Mouse (Mus musculus) embryonic facial prominence, embryonic 12.5 days (tissue): Measurements from ENCODE around the gene Eya3. TPM values are rescaled to one million over a fixed set of nuclear protein-coding genes. Genes with fewer than 3 reads are reported as not detected.

Experiments used
- ATAC-seq: fragments of 200-750 bp; cut with Nextera tagmentation; 2 replicates; pipeline ENCODE4 v1.8.0; 2017; ENCODE audit not compliant: insufficient number of reproducible peaks, insufficient read depth, low FRiP score, low TSS enrichment
- H3K27ac ChIP-seq: fragments of 300-500 bp; sonication (generic); 2 replicates; pipeline ENCODE4 v1.5.1; 2016; ENCODE audit warnings: mild to moderate bottlenecking
- H3K27me3 ChIP-seq: fragments of 300-500 bp; sonication (generic); 2 replicates; pipeline ENCODE4 v1.6.1; 2016; ENCODE audit warnings: mild to moderate bottlenecking, moderate library complexity
- H3K36me3 ChIP-seq: fragments of 300-500 bp; sonication (generic); 2 replicates; pipeline ENCODE4 v1.6.1; 2016; ENCODE audit warnings: mild to moderate bottlenecking
- H3K4me1 ChIP-seq: fragments of 300-500 bp; sonication (generic); 2 replicates; pipeline ENCODE4 v1.6.1; 2016
- H3K4me2 ChIP-seq: fragments of 300-500 bp; sonication (generic); replicated peaks from 2 replicates; pipeline ENCODE4 v1.6.1; 2016; ENCODE audit warnings: mild to moderate bottlenecking, moderate library complexity
- H3K4me3 ChIP-seq: fragments of 300-500 bp; sonication (generic); 2 replicates; pipeline ENCODE4 v1.5.1; 2016; ENCODE audit warnings: mild to moderate bottlenecking
- H3K9ac ChIP-seq: fragments of 300-500 bp; sonication (generic); 2 replicates; pipeline ENCODE4 v1.6.1; 2016; ENCODE audit warnings: mild to moderate bottlenecking, moderate library complexity
- H3K9me3 ChIP-seq: fragments of 300-500 bp; sonication (generic); 2 replicates; pipeline ENCODE4 v1.6.1; 2016; ENCODE audit warnings: mild to moderate bottlenecking, moderate library complexity
- WGBS: fragments of 180-500 bp; shearing (Covaris S2); methylation state at CpG from one replicate; pipeline ENCODE4 v1.1.7; 2016; 5-methylcytosine and 5-hydroxymethylcytosine counted together
- polyA plus RNA-seq: library from polyadenylated mRNA; unstranded; fragments of >200 nt; fragmentation: Nextera tagmentation; extraction: Ambion mirVana; gene quantifications from 2 replicates; pipeline ENCODE4 v1.2.1, GENCODE M21; 2016

Eya3 gene
- polyA plus RNA-seq, 1 experiment from 2014 or later, result 35.8 TPM

- peaks cover 5% of the 10 kb centered on the region; the same call in 1 of the 2 replicates for H3K36me3 ChIP-seq
- H3K27me3 ChIP-seq, result no peaks in the 10 kb centered on the region
- H3K4me3 ChIP-seq, result no peak overlapping the region
- ATAC-seq, result no peak
- H3K4me1 ChIP-seq, result no peaks in the 10 kb centered on the region
- no peak overlapping the region for H3K4me2 ChIP-seq
- H3K9ac ChIP-seq, result no peak overlapping the region
- H3K9me3 ChIP-seq, result no peaks in the 10 kb centered on the region
- 77% methylated on average over 6 of the region's 6 CpGs for WGBS
- no peak overlapping the region for H3K27ac ChIP-seq
Measured at GRCm38 (mm10) chr4:132649271-132649999, 10.6 kb downstream of the Eya3 start.

- H3K4me1 ChIP-seq, result no peaks in the 10 kb centered on the region
- no peak overlapping the region for H3K4me3 ChIP-seq
- 47% methylated on average over 4 of the region's 4 CpGs for WGBS
- no peak overlapping the region for H3K4me2 ChIP-seq
- H3K36me3 ChIP-seq, result 0 out of 2 replicates have a peak, but pooled peaks cover 3% of the 10 kb centered on the region
- no peaks in the 10 kb centered on the region for H3K9me3 ChIP-seq
- no peak overlapping the region for H3K27ac ChIP-seq
- H3K9ac ChIP-seq, result no peak overlapping the region
- H3K27me3 ChIP-seq, result no peaks in the 10 kb centered on the region
- ATAC-seq, result no peak
Measured at GRCm38 (mm10) chr4:132652842-132653241, 14.1 kb downstream of the Eya3 start.

GRCm38 (mm10) chr4:132653799-132654198 lies 15.0 kb downstream of the Eya3 start:
- Histone ChIP-seq H3K27ac (no peak overlapping the region), H3K4me3 (no peak overlapping the region), H3K9me3 (no peaks in the 10 kb centered on the region), H3K4me1 (no peaks in the 10 kb centered on the region), H3K27me3 (no peaks in the 10 kb centered on the region), H3K4me2 (no peak overlapping the region), H3K36me3 (0 out of 2 replicates have a peak, but pooled peaks cover 6% of the 10 kb centered on the region), H3K9ac (no peak overlapping the region)
- ATAC-seq, result no peak
- WGBS, result 79% methylated on average over 3 of the region's 3 CpGs

GRCm38 (mm10) chr4:132655290-132655689 lies 16.5 kb downstream of the Eya3 start:
- Histone ChIP-seq H3K9me3 (no peaks in the 10 kb centered on the region), H3K27ac (no peak overlapping the region), H3K4me1 (no peaks in the 10 kb centered on the region), H3K4me3 (no peak overlapping the region), H3K4me2 (no peak overlapping the region), H3K36me3 (0 out of 2 replicates have a peak, but pooled peaks cover 15% of the 10 kb centered on the region), H3K27me3 (no peaks in the 10 kb centered on the region), H3K9ac (no peak overlapping the region)
- ATAC-seq, result no peak
- 79% methylated on average over 5 of the region's 5 CpGs for WGBS

- Histone ChIP-seq H3K4me3 (no peak overlapping the region), H3K4me2 (no peak overlapping the region), H3K9ac (no peak overlapping the region), H3K9me3 (no peaks in the 10 kb centered on the region), H3K36me3 (peaks cover 30% of the 10 kb centered on the region; the same call in 1 of the 2 replicates), H3K27ac (no peak overlapping the region), H3K27me3 (no peaks in the 10 kb centered on the region), H3K4me1 (no peaks in the 10 kb centered on the region)
- 76% methylated on average over 7 of the region's 7 CpGs for whole genome bisulfite sequencing
- no peak for ATAC-seq
Measured at GRCm38 (mm10) chr4:132659106-132659505, 20.3 kb downstream of the Eya3 start.

GRCm38 (mm10) chr4:132672697-132673096 lies 33.9 kb downstream of the Eya3 start:
- Histone ChIP-seq H3K4me2 (no peak overlapping the region), H3K4me1 (no peaks in the 10 kb centered on the region), H3K27me3 (no peaks in the 10 kb centered on the region), H3K27ac (no peak overlapping the region), H3K4me3 (no peak overlapping the region), H3K9ac (no peak overlapping the region), H3K9me3 (no peaks in the 10 kb centered on the region), H3K36me3 (peaks cover 58% of the 10 kb centered on the region)
- WGBS, result 94% methylated on average over 5 of the region's 5 CpGs
- no peak for ATAC-seq

- no peak overlapping the region for H3K4me2 ChIP-seq
- H3K9ac ChIP-seq, result no peak overlapping the region
- no peak for ATAC-seq
- no peak overlapping the region for H3K4me3 ChIP-seq
- H3K36me3 ChIP-seq, result peaks cover 59% of the 10 kb centered on the region
- no peaks in the 10 kb centered on the region for H3K27me3 ChIP-seq
- H3K27ac ChIP-seq, result no peak overlapping the region
- H3K9me3 ChIP-seq, result no peaks in the 10 kb centered on the region
- WGBS, result 85% methylated on average over 7 of the region's 7 CpGs
- no peaks in the 10 kb centered on the region for H3K4me1 ChIP-seq
Measured at GRCm38 (mm10) chr4:132676771-132677539, 38.2 kb downstream of the Eya3 start.

GRCm38 (mm10) chr4:132689634-132690033 lies 50.8 kb downstream of the Eya3 start:
- Histone ChIP-seq H3K36me3 (peaks cover 45% of the 10 kb centered on the region), H3K9me3 (no peaks in the 10 kb centered on the region), H3K4me1 (no peaks in the 10 kb centered on the region), H3K4me3 (no peak overlapping the region), H3K27me3 (no peaks in the 10 kb centered on the region), H3K27ac (no peak overlapping the region), H3K4me2 (no peak overlapping the region), H3K9ac (no peak overlapping the region)
- WGBS, result 77% methylated on average over 2 of the region's 2 CpGs
- no peak for ATAC-seq

GRCm38 (mm10) chr4:132693366-132693765 lies 54.6 kb downstream of the Eya3 start:
- Histone ChIP-seq H3K4me1 (no peaks in the 10 kb centered on the region), H3K27me3 (no peaks in the 10 kb centered on the region), H3K9me3 (no peaks in the 10 kb centered on the region), H3K4me3 (no peak overlapping the region), H3K27ac (no peak overlapping the region), H3K4me2 (no peak overlapping the region), H3K9ac (no peak overlapping the region), H3K36me3 (peaks cover 44% of the 10 kb centered on the region)
- no peak for ATAC-seq
- 90% methylated on average over 3 of the region's 3 CpGs for WGBS

- H3K9ac ChIP-seq, result no peak overlapping the region
- H3K4me3 ChIP-seq, result no peak overlapping the region
- H3K4me2 ChIP-seq, result no peak overlapping the region
- peaks cover 66% of the 10 kb centered on the region for H3K36me3 ChIP-seq
- WGBS, result 97% methylated on average over 5 of the region's 5 CpGs
- no peak overlapping the region for H3K27ac ChIP-seq
- no peaks in the 10 kb centered on the region for H3K27me3 ChIP-seq
- no peaks in the 10 kb centered on the region for H3K9me3 ChIP-seq
- ATAC-seq, result no peak
- H3K4me1 ChIP-seq, result no peaks in the 10 kb centered on the region
Measured at GRCm38 (mm10) chr4:132702076-132702475, 63.3 kb downstream of the Eya3 start.

GRCm38 (mm10) chr4:132706885-132707284 lies 68.1 kb downstream of the Eya3 start:
- Histone ChIP-seq H3K9ac (no peak overlapping the region), H3K4me3 (no peak overlapping the region), H3K36me3 (peaks cover 82% of the 10 kb centered on the region), H3K27me3 (no peaks in the 10 kb centered on the region), H3K4me1 (no peaks in the 10 kb centered on the region), H3K9me3 (no peaks in the 10 kb centered on the region), H3K27ac (no peak overlapping the region), H3K4me2 (no peak overlapping the region)
- 96% methylated on average over 8 of the region's 8 CpGs for WGBS
- ATAC-seq, result no peak

- Histone ChIP-seq H3K27ac (no peak overlapping the region), H3K27me3 (no peaks in the 10 kb centered on the region), H3K9me3 (no peaks in the 10 kb centered on the region), H3K4me3 (no peak overlapping the region), H3K4me2 (no peak overlapping the region), H3K36me3 (peaks cover 68% of the 10 kb centered on the region), H3K4me1 (no peaks in the 10 kb centered on the region), H3K9ac (no peak overlapping the region)
- ATAC-seq, result no peak
- 94% methylated on average over 7 of the region's 7 CpGs for WGBS
Measured at GRCm38 (mm10) chr4:132713181-132713580, 74.4 kb downstream of the Eya3 start.
